Mouse (Mus musculus): ENCODE results near the gene Atxn2. TPM values are rescaled to one million over a fixed set of nuclear protein-coding genes. Genes with fewer than 3 reads are reported as not detected.
A peak's percentile ranks its signal among the peaks of the same experiment; 100 is the strongest.
"Not testable (repeated sequence)": the region's sequence is repeated elsewhere in the genome, so short reads cannot be mapped to it uniquely, and the experiment has no call there.

The Atxn2 gene
- polyA plus RNA-seq, 1 experiment from 2014 or later = 60.1 TPM

DNA sequence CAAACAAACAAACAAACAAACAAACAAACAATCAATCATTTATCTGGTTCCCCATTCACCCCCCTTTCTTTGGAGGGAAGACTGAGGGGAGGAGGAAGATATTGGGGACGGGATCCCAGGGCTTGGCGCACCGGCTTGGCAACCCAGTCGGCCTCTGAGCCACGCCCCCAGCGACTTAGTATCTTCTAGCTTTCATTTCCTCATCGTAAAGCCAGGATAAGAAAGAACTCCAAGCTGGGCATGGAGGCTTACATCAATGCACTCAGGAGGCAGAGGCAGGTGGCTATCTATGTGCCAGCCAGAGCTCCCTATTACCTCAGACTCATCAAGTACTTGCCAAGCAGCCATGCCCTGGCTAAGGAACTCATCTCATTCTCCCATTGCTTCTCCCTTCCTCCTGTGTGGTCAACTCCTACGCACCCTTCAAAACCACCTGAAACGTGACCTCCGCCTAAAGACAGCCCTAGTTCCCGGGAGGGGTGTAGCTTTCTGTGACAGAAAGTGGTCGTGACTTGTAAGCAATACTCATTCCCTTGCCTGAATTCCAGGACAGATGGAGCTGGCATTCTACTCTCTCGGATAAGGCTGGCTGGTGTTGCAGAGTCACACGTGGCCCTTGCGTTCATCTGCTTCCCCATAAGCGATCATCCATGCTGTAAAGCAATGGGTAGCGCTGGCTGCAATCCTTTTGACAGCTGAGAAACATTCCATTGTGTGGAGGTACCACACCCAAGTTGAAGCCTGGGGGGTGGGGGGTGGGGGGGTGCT is 132.2 kb downstream of the Atxn2 start:
- Histone ChIP-seq H3K4me2 (ENCODE audit: low read length) (peak overlapping the region; percentile 84), H3K36me3 (ENCODE audit: control insufficient read depth, insufficient read depth, low read length) (no peaks in the 10 kb centered on the region), H3K9ac (ENCODE audit: low read depth, low read length) (no peak overlapping the region), H3K9me3 (replicated peaks; ENCODE audit: control insufficient read depth, low read length, poor library complexity, severe bottlenecking) (no peaks in the 10 kb centered on the region), H3K27ac (ENCODE audit: low read length) (no peak overlapping the region), H3K4me3 (ENCODE audit: low read depth, low read length) (peak overlapping the region; percentile 45), H3K27me3 (ENCODE audit: control insufficient read depth, insufficient read depth, low read depth, low read length) (peaks cover 24% of the 10 kb centered on the region), H3K4me1 (ENCODE audit: control insufficient read depth, insufficient read depth, low read length) (peaks cover 15% of the 10 kb centered on the region)
- WGBS = 17% methylated on average over 17 of the region's 17 CpGs
- ATAC-seq = no peak

DNA sequence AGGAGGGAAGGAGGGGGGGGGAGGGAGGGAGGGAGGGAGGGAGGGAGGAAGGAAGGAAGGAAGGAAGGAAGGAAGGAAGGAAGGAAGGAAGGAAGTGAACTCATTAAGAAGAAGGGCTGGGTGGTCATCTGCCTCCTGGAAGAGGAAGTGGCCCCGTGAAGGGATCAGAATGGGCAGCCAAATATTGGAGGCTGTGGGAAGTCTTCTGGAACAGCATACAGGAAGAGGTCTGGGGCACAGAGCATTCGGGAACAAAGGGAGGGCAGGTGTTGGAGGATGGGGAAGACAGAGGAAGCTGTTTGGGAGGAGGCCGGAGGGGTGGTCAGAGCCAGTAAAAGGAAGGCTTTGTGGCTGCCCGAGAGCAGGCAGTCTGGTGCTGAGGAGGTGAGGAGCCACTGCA is 134.2 kb downstream of the Atxn2 start:
- H3K4me2 ChIP-seq (ENCODE audit: low read length) = no peak overlapping the region
- H3K9me3 ChIP-seq (replicated peaks; ENCODE audit: control insufficient read depth, low read length, poor library complexity, severe bottlenecking) = no peaks in the 10 kb centered on the region
- H3K9ac ChIP-seq (ENCODE audit: low read depth, low read length) = no peak overlapping the region
- no peak for ATAC-seq
- peaks cover 17% of the 10 kb centered on the region for H3K4me1 ChIP-seq (ENCODE audit: control insufficient read depth, insufficient read depth, low read length)
- no peak overlapping the region for H3K4me3 ChIP-seq (ENCODE audit: low read depth, low read length)
- no peaks in the 10 kb centered on the region for H3K36me3 ChIP-seq (ENCODE audit: control insufficient read depth, insufficient read depth, low read length)
- H3K27me3 ChIP-seq (ENCODE audit: control insufficient read depth, insufficient read depth, low read depth, low read length) = peaks cover 18% of the 10 kb centered on the region
- WGBS = 42% methylated on average over 4 of the region's 4 CpGs
- no peak overlapping the region for H3K27ac ChIP-seq (ENCODE audit: low read length)

DNA sequence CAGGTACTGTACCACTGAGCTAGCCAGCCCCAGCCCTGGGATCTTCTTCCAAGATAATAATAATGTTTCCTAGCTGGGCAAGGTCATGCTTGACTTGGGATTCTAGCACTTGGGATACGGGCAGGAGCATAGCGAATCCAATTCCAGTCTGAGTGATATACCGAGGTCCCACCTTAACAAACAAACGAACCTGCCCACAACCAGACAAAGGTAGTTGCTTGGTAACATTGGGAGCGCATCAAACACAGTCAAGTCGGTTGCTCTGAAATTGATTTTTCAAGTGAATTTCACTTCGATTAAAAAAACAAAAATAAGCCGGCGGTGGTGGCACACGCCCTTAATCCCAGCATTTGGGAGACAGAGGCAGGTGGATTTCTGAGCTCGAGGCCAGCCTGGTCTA is 135.2 kb downstream of the Atxn2 start:
- no peak overlapping the region for H3K4me2 ChIP-seq (ENCODE audit: low read length)
- H3K4me3 ChIP-seq (ENCODE audit: low read depth, low read length) = no peak overlapping the region
- no peak for ATAC-seq
- WGBS = 82% methylated on average over 11 of the region's 11 CpGs
- H3K9me3 ChIP-seq (replicated peaks; ENCODE audit: control insufficient read depth, low read length, poor library complexity, severe bottlenecking) = no peaks in the 10 kb centered on the region
- no peak overlapping the region for H3K27ac ChIP-seq (ENCODE audit: low read length)
- peaks cover 18% of the 10 kb centered on the region for H3K27me3 ChIP-seq (ENCODE audit: control insufficient read depth, insufficient read depth, low read depth, low read length)
- peaks cover 26% of the 10 kb centered on the region for H3K4me1 ChIP-seq (ENCODE audit: control insufficient read depth, insufficient read depth, low read length)
- no peak overlapping the region for H3K9ac ChIP-seq (ENCODE audit: low read depth, low read length)
- H3K36me3 ChIP-seq (ENCODE audit: control insufficient read depth, insufficient read depth, low read length) = no peaks in the 10 kb centered on the region

DNA sequence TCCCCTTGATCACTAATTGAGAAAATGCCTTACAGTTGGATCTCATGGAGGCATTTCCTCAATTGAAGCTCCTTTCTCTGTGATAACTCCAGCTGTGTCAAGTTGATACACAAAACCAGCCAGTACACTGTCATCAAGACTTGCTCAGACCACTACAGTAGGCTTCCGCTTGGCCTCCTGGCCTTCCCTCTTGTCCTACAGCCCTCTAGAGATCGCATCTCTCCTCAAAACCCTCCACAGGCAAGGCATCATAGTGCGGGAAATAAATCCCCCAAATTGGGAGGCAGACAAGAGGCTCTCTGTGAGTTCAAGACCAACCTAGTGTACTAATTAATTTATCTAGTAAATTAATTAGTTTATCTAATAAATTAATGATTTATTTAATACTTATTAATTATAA is 136.1 kb downstream of the Atxn2 start:
- H3K9me3 ChIP-seq (replicated peaks; ENCODE audit: control insufficient read depth, low read length, poor library complexity, severe bottlenecking); H3K27ac ChIP-seq (ENCODE audit: low read length); H3K9ac ChIP-seq (ENCODE audit: low read depth, low read length); ATAC-seq; H3K4me2 ChIP-seq (ENCODE audit: low read length); H3K36me3 ChIP-seq (ENCODE audit: control insufficient read depth, insufficient read depth, low read length); H3K4me3 ChIP-seq (ENCODE audit: low read depth, low read length): not testable (repeated sequence)
- H3K27me3 ChIP-seq (ENCODE audit: control insufficient read depth, insufficient read depth, low read depth, low read length) = peaks cover 18% of the 10 kb centered on the region
- 84% methylated on average over 3 of the region's 3 CpGs for WGBS
- peaks cover 26% of the 10 kb centered on the region for H3K4me1 ChIP-seq (ENCODE audit: control insufficient read depth, insufficient read depth, low read length)

DNA sequence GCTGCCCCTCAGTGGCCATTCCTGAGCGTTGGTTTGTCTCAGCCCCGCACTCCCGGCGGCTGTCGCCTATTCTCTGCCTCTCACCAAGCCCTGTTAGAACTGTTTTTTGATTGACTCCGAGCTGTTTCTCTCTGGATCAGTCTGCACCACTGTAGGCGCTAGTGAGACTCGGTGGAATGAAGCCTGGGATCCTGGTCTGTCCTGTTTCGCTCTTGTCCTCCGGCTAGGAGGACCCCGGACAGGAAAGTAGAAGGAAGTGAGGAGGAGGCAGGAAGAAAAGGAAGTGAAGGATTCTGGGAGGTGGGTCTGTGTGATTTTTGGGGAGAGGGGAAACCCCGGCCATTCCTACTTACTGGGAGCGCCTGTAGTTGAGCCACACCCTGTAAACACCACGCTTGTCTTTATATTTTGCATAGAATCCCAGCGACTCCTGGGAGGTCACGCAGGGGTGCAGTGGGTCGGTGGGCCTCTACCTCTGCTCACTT is 136.9 kb downstream of the Atxn2 start:
- under 1% methylated on average over 17 of the region's 17 CpGs for WGBS
- Histone ChIP-seq H3K4me3 (ENCODE audit: low read depth, low read length) (peak overlapping the region; percentile 92), H3K36me3 (ENCODE audit: control insufficient read depth, insufficient read depth, low read length) (peaks cover 7% of the 10 kb centered on the region), H3K9me3 (replicated peaks; ENCODE audit: control insufficient read depth, low read length, poor library complexity, severe bottlenecking) (no peaks in the 10 kb centered on the region), H3K27me3 (ENCODE audit: control insufficient read depth, insufficient read depth, low read depth, low read length) (peaks cover 17% of the 10 kb centered on the region), H3K27ac (ENCODE audit: low read length) (no peak overlapping the region; the same call in 1 of the 2 replicates), H3K9ac (ENCODE audit: low read depth, low read length) (peak overlapping the region; percentile 4; the same call in 1 of the 2 replicates), H3K4me1 (ENCODE audit: control insufficient read depth, insufficient read depth, low read length) (peaks cover 21% of the 10 kb centered on the region), H3K4me2 (ENCODE audit: low read length) (peak overlapping the region; percentile 84)
- ATAC-seq = no peak

DNA sequence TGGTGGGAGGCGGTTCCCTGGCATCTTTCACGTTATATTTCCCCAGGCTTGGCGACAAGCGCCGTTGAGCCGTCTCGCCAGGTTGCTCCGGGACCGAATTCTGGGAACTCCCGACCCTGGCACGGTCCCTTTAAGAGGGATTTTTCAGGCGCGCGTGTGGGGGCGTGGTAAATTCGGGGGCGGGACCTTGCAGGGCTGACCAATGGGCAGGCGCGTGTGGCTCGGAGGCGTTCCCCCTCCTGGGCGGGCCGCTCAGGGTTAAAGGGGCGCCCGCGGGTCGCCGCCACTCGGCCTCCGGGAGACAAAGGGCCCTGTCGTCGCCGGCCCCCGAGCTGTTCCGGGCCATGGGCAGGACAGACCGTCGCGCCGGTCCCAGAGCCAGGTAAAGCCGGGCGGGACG is 137.6 kb downstream of the Atxn2 start, which contains the start of gene Pheta1:
Gene Pheta1 (plus strand): TSS at position 242 of the 400 bp plus-strand sequence.
- peaks cover 10% of the 10 kb centered on the region for H3K27me3 ChIP-seq (ENCODE audit: control insufficient read depth, insufficient read depth, low read depth, low read length)
- ATAC-seq = peak; percentile 90
- H3K9ac ChIP-seq (ENCODE audit: low read depth, low read length) = peak within 1 kb of the TSS; percentile 88

DNA sequence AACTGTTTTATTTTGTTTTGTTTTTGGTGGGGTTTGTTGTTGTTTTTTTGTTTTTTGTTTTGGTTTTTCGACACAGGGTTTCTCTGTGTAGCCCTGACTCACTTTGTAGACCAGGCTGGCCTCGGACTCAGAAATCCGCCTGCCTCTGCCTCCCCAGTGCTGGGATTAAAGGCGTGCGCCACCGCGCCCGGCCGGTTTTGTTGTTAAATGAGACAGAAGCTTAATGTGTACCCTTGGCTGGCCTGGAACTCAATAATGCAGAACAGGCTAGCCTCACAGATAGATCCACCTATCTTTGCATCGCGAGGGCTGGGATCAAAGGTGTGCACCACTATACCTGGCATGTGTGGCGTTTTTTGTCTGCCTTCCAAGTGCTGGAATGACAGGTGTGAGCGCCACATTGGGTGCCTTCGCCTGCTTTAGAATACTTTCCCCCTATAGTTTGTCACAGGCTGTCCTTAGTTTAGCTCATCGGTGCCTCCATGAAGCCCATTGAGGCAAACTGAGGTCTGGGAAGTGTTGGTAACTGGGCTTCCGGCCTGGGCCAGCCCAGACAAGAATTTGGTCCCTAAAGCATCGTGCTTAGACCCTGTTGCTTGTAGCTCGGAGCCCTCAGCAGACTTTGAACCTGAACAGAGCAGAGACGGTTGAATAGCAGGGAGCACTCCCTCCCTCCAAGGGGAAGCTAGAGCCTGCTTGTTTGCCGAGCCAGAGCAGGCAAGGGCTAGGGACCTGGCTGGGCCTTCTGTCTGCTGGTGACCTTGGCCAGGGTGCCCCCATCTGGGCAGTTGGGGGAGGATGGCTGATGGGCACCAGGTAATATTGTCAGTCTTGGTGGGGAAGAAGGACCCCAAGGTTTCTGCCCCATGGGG is 138.6 kb downstream of the Atxn2 start:
- peaks cover 21% of the 10 kb centered on the region for H3K4me1 ChIP-seq (ENCODE audit: control insufficient read depth, insufficient read depth, low read length)
- ATAC-seq = 0 out of 2 replicates have a peak, but pooled peaks have one; percentile 22
- peaks cover 3% of the 10 kb centered on the region; the same call in 1 of the 2 replicates for H3K27me3 ChIP-seq (ENCODE audit: control insufficient read depth, insufficient read depth, low read depth, low read length)
- WGBS = 37% methylated on average over 20 of the region's 20 CpGs
- peak overlapping the region; percentile 84 for H3K4me2 ChIP-seq (ENCODE audit: low read length)
- H3K9me3 ChIP-seq (replicated peaks; ENCODE audit: control insufficient read depth, low read length, poor library complexity, severe bottlenecking) = no peaks in the 10 kb centered on the region
- peak overlapping the region; percentile 88 for H3K9ac ChIP-seq (ENCODE audit: low read depth, low read length)
- H3K27ac ChIP-seq (ENCODE audit: low read length) = peak overlapping the region; percentile 5; the same call in 1 of the 2 replicates
- H3K4me3 ChIP-seq (ENCODE audit: low read depth, low read length) = peak overlapping the region; percentile 92
- peaks cover 17% of the 10 kb centered on the region for H3K36me3 ChIP-seq (ENCODE audit: control insufficient read depth, insufficient read depth, low read length)

More for the DNA sequence above, 137.6 kb downstream of the Atxn2 start, which contains the start of gene Pheta1:
- WGBS = under 1% methylated on average over 42 of the region's 42 CpGs
- H3K9me3 ChIP-seq (replicated peaks; ENCODE audit: control insufficient read depth, low read length, poor library complexity, severe bottlenecking) = no peaks in the 10 kb centered on the region
- peak within 1 kb of the TSS; percentile 64 for H3K27ac ChIP-seq (ENCODE audit: low read length)
- H3K36me3 ChIP-seq (ENCODE audit: control insufficient read depth, insufficient read depth, low read length) = peaks cover 12% of the 10 kb centered on the region
- peaks cover 20% of the 10 kb centered on the region for H3K4me1 ChIP-seq (ENCODE audit: control insufficient read depth, insufficient read depth, low read length)
- H3K4me2 ChIP-seq (ENCODE audit: low read length) = peak within 1 kb of the TSS; percentile 84
- H3K4me3 ChIP-seq (ENCODE audit: low read depth, low read length) = peak within 1 kb of the TSS; percentile 92

DNA sequence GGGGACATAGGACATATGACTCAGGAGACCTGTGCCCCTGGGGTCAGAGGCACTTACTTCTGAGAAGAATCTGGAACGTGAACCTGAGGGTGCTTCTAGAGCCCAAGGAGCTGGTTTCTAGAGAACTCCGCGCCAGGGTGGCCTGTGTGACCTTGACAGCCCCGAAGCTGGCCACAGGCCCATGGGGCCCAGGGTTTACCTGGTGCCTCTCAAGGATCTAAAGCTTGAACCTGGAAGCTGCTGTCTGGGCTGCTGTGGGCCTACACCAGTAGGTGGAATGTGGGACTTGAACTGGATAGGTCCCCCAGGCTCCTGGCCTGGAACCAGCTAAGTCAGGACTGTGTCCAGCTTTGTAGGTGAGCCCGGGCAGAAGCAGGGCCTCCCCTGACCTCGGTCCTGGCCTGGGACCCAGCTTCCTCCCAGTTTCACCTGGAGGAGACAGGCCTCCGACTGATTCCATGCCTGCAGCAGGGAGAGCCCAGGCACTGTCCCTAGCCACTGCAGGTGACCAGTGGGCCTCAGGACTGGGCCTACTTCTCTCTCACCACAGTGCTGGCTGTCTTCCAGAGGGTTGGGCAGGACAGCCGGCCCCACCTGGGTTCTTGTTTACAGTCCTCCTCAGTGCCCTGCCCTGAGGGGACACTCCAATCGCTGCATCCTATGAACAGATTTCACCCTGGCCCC is 142.4 kb downstream of the Atxn2 start:
- H3K4me2 ChIP-seq (ENCODE audit: low read length) = no peak overlapping the region
- H3K27me3 ChIP-seq (ENCODE audit: control insufficient read depth, insufficient read depth, low read depth, low read length) = no peaks in the 10 kb centered on the region
- WGBS = 84% methylated on average over 9 of the region's 9 CpGs
- no peaks in the 10 kb centered on the region for H3K9me3 ChIP-seq (replicated peaks; ENCODE audit: control insufficient read depth, low read length, poor library complexity, severe bottlenecking)
- H3K36me3 ChIP-seq (ENCODE audit: control insufficient read depth, insufficient read depth, low read length) = peaks cover 17% of the 10 kb centered on the region
- peaks cover 19% of the 10 kb centered on the region for H3K4me1 ChIP-seq (ENCODE audit: control insufficient read depth, insufficient read depth, low read length)
- no peak for ATAC-seq
- H3K27ac ChIP-seq (ENCODE audit: low read length) = no peak overlapping the region
- no peak overlapping the region for H3K4me3 ChIP-seq (ENCODE audit: low read depth, low read length)
- H3K9ac ChIP-seq (ENCODE audit: low read depth, low read length) = no peak overlapping the region

All from midbrain, embryonic 16.5 days (tissue).